Mouse (Mus musculus) small intestine, adult 2 months (tissue): ENCODE results near the gene Rad51ap2. TPM values are rescaled to one million over a fixed set of nuclear protein-coding genes. Genes with fewer than 3 reads are reported as not detected.

ENCODE experiments used
- H3K27ac ChIP-seq: fragments of 200-500 bp; 2 replicates; pipeline ENCODE4 v1.5.1; 2012; ENCODE audit warnings: low read depth, low read length, control low read depth, inconsistent platforms; ENCODE audit not compliant: insufficient read depth
- H3K27me3 ChIP-seq: fragments of 200-500 bp; 2 replicates; pipeline ENCODE4 v1.6.1; 2012; ENCODE audit warnings: mild to moderate bottlenecking, moderate library complexity, low read length, inconsistent platforms; ENCODE audit not compliant: control insufficient read depth, insufficient read depth
- H3K36me3 ChIP-seq: fragments of 200-500 bp; 2 replicates; pipeline ENCODE4 v1.6.1; 2012; ENCODE audit warnings: mild to moderate bottlenecking, low read length, control low read depth, inconsistent platforms; ENCODE audit not compliant: control insufficient read depth, insufficient read depth
- H3K4me1 ChIP-seq: fragments of 200-500 bp; 2 replicates; pipeline ENCODE4 v1.6.1; 2012; ENCODE audit warnings: low read length, inconsistent platforms, mixed read lengths; ENCODE audit not compliant: control insufficient read depth, insufficient read depth, insufficient read length
- H3K4me3 ChIP-seq: fragments of 200-500 bp; 2 replicates; pipeline ENCODE4 v1.5.1; 2012; ENCODE audit warnings: low read depth, mild to moderate bottlenecking, control low read depth, inconsistent platforms, low read length, moderate library complexity
- CTCF ChIP-seq: fragments of 200-500 bp; IDR thresholded peaks from 2 replicates; pipeline ENCODE4 v1.5.1; 2012; ENCODE audit warnings: low read depth, mild to moderate bottlenecking, control low read depth, inconsistent platforms, low read length, moderate library complexity, mixed read lengths; ENCODE audit not compliant: insufficient replicate concordance, insufficient read length; ENCODE audit errors: extremely low read depth
- POLR2A ChIP-seq: fragments of 200-500 bp; IDR thresholded peaks from 2 replicates; pipeline ENCODE4 v1.6.1; 2012; ENCODE audit warnings: low read depth, mild to moderate bottlenecking, control low read depth, inconsistent platforms, low read length, moderate library complexity
- WGBS: fragments of 180-500 bp; shearing (Covaris S2); methylation state at CpG from one replicate; pipeline ENCODE4 v1.1.7; 2018; 5-methylcytosine and 5-hydroxymethylcytosine counted together
- polyA plus RNA-seq: library from polyadenylated mRNA; depleted of rRNA; stranded (reverse); fragments of >200 nt; gene quantifications from 2 replicates; pipeline ENCODE4 v1.2.3, GENCODE M21; 2012

Rad51ap2 gene
- polyA plus RNA-seq, 1 experiment = not detected

GRCm38 (mm10) chr12:11435246-11436022 lies 20.4 kb upstream of the Rad51ap2 start:
- H3K27ac ChIP-seq = no peak overlapping the region
- TF ChIP-seq POLR2A (no peak), CTCF (no peak)
- WGBS = 12% methylated on average over 15 of the region's 15 CpGs
- H3K4me1 ChIP-seq = no peaks in the 10 kb centered on the region; the same call in 1 of the 2 replicates
- H3K27me3 ChIP-seq = peaks cover 5% of the 10 kb centered on the region
- no peaks in the 10 kb centered on the region for H3K36me3 ChIP-seq
- no peak overlapping the region for H3K4me3 ChIP-seq

DNA sequence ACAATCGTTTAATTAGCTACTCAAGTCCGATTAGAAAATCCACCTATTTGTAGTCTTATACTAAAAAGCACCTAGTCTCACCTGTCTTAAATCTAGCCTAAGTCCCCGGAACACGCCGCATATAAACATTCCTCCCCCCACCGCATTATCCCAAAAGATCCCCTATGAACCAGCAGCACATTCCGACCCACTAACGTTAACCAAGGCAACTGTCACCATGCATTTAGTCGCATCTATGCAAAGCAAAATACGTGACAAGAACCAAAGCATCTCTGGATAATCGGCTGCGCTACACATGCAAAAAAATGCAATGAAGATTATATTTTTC lies 19.9 kb upstream of the Rad51ap2 start:
- no peak overlapping the region for H3K4me3 ChIP-seq
- no peak overlapping the region for H3K27ac ChIP-seq
- H3K27me3 ChIP-seq = peaks cover 5% of the 10 kb centered on the region
- H3K36me3 ChIP-seq = no peaks in the 10 kb centered on the region
- no peak for TF ChIP-seq POLR2A
- TF ChIP-seq CTCF = no peak
- H3K4me1 ChIP-seq = no peaks in the 10 kb centered on the region; the same call in 1 of the 2 replicates
- 4% methylated on average over 12 of the region's 12 CpGs for WGBS

DNA sequence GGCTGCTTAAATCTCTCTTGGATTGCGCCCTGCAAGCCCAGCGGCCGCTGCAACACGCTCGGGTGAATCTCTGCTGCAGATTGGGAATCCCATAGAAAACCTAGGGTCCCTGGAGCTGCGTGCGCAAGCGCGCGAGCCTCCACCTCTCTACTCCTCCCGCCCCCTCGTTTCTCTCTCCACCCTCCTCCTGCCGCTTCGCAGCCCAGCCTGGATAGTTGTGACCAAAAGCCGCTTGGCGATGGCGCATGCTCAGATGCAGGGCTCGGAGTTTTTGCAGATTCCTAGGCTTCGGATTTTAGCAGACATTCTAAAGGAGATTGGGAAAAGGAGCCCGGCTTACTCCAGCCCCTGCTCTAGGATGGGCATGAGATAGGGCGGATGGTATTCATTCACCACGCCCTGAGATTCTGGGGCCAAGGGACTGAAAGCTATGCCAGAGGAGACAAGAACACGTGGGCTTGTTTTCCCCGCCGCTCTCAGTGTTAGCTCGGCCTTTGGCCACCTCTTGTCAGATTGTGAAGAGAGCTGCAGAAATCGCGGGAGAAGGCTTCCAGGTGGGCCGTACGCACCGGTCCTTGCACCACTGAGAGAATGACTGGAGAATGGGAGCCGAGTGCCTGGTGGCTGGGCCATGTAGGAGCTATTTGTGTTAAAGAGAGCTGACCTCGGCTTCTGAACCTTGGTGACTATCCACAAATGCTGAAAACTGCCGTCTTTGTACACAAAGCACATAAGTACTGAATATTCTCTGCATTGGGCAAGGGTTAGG lies 19.2 kb upstream of the Rad51ap2 start, which contains the start of gene Vsnl1:
TSS of gene Vsnl1 (minus strand) at position 117 of the 769 bp plus-strand sequence.
- no peak for TF ChIP-seq CTCF
- TF ChIP-seq POLR2A = no peak
- H3K36me3 ChIP-seq = no peaks in the 10 kb centered on the region
- peak within 1 kb of the TSS; percentile 10 for H3K4me3 ChIP-seq
- peaks cover 5% of the 10 kb centered on the region for H3K27me3 ChIP-seq
- WGBS = 3% methylated on average over 34 of the region's 34 CpGs
- H3K4me1 ChIP-seq = no peaks in the 10 kb centered on the region; the same call in 1 of the 2 replicates
- no peak within 1 kb of the TSS for H3K27ac ChIP-seq

DNA sequence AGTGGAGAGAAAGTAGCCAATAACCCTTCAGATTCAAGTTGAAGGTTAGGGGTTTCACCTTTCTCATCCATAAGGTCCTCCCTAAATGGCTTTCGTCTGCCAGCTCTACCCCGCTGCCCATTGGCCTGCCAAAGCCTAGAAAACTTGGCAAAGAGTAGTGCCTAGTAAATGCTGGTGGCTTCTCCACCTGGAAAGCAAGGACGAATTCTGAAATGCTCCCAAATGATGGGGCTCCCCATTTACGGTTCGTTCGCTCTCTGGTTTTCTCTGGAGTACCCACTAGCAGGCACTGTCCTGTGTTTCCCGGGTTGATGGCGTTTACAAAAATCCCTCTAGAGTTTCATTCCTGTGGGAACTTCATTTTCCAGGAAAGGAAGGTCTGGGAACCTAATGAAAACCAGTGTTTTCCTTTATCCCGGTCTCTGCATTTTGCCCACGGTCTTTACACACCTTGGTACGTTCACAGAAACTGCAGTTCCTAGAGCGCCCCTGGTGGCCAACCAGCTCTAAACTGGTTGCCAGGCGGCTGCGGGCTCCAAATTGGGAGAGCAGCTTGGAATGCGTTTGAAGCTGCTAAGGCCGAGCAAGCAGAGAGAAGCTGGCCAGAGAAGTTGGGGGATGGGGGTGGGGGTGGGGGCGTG lies 18.5 kb upstream of the Rad51ap2 start:
- Histone ChIP-seq H3K4me3 (no peak overlapping the region), H3K27me3 (peaks cover 5% of the 10 kb centered on the region), H3K27ac (no peak overlapping the region), H3K4me1 (no peaks in the 10 kb centered on the region; the same call in 1 of the 2 replicates), H3K36me3 (no peaks in the 10 kb centered on the region)
- WGBS = 22% methylated on average over 17 of the region's 17 CpGs
- TF ChIP-seq CTCF = peak; percentile 47; the same call in 1 of the 2 replicates
- TF ChIP-seq POLR2A = no peak

- Histone ChIP-seq H3K4me3 (no peak overlapping the region), H3K27me3 (peaks cover 5% of the 10 kb centered on the region), H3K27ac (no peak overlapping the region), H3K36me3 (no peaks in the 10 kb centered on the region), H3K4me1 (no peaks in the 10 kb centered on the region; the same call in 1 of the 2 replicates)
- no peak for TF ChIP-seq POLR2A
- no peak for TF ChIP-seq CTCF
- WGBS = 34% methylated on average over 23 of the region's 23 CpGs
Measured at GRCm38 (mm10) chr12:11437907-11438447, 17.9 kb upstream of the Rad51ap2 start.

GRCm38 (mm10) chr12:11454146-11454545 lies 1.7 kb upstream of the Rad51ap2 start:
- 59% methylated on average over 5 of the region's 5 CpGs for WGBS
- Histone ChIP-seq H3K27me3 (no peaks in the 10 kb centered on the region), H3K27ac (no peak overlapping the region), H3K4me3 (no peak overlapping the region), H3K36me3 (no peaks in the 10 kb centered on the region), H3K4me1 (no peaks in the 10 kb centered on the region; the same call in 1 of the 2 replicates)
- TF ChIP-seq POLR2A (no peak), CTCF (no peak)
